Mouse (Mus musculus) kidney, postnatal 25 days (tissue): ENCODE data around the gene Uqcrq.

ENCODE experiments used
- DNase-seq, 2 experiments: peaks; one replicate each; pipeline ENCODE4 v3.0.0; 2021; ENCODE audit warnings: mixed read lengths in 2 of 2

Uqcrq gene

GRCm38 (mm10) chr11:53403638-53404037 is 27.0 kb downstream of the Uqcrq start:
- no peak for DNase-seq

GRCm38 (mm10) chr11:53393856-53394255 is 36.8 kb downstream of the Uqcrq start:
- no peak for DNase-seq

- DNase-seq, result no peak
Measured at GRCm38 (mm10) chr11:53383758-53384428, 46.7 kb downstream of the Uqcrq start.

- no peak for DNase-seq
Measured at GRCm38 (mm10) chr11:53378918-53379317, 51.7 kb downstream of the Uqcrq start.
